In the genomic region with DNA sequence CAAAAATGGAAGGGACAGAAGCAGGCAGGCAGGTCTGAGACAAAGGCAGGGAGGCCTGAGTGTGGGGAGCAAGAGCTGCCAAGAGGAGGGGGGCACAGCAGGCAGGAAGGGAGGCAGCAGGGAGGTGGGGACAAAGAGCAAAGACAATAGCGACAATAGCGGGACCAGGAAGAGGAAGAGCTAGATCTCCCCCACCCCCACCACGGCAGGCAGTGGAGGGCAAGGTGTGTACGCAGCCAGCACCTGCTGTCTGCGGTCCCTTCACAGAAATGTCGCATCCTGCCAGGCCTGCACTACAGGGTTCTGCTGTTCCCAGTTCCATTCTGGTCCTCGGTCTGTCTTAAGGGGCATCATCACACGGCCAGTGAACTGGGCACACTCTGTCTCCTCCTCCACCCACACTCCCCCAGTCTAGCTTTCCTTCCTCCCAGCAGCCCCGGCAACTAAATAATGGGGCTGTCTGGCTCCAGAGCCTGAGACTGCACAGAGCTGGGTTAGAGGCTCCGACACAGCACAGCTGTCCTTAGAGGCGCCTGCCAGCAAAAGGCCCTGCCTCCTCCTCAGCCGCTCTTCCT, we compare ENCODE assay signal across 9 mouse cellular contexts. TPM values are rescaled to one million over a fixed set of nuclear protein-coding genes. Genes with fewer than 3 reads are reported as not detected.
A peak's percentile ranks its signal among the peaks of the same experiment; 100 is the strongest.
DNase-seq lines count a peak whose midpoint lies in the region; ATAC-seq lines count a peak whose summit lies in the region.
"Had no signal": no experiment of that assay in that cellular context is flagged by ENCODE, and none has a peak within 500 bp of the region (broad histone marks: within the 10 kb centered on the region; RNA-seq: fewer than 3 reads in every experiment).

No protein-coding gene starts in this region.

- DNase-seq in heart, postnatal 36 days: no peak
- no peak for DNase-seq in embryonic facial prominence, embryonic 14.5 days (ENCODE audit: low spot score)
- DNase-seq in intestine, embryonic 14.5 days (ENCODE audit: low spot score): peak; percentile 74
- DNase-seq in midbrain, embryonic 11.5 days (ENCODE audit: low spot score, missing footprints): peak; percentile 89
- peak; percentile 89 for DNase-seq in thymus, postnatal 0 days (ENCODE audit: low spot score)
- no peak for DNase-seq in right cerebral cortex, adult 18-20 months
- DNase-seq in cerebellum, adult 11-12 months: no peak

- intact Hi-C loops in heart, postnatal 36 days (cut with DNase I): no loop called here

- no peaks in the 10 kb centered on the region for H3K9me3 ChIP-seq in heart, embryonic 11.5 days (replicated peaks; ENCODE audit: control insufficient read depth, low read length)
- H3K9me3 ChIP-seq in embryonic facial prominence, embryonic 14.5 days (ENCODE audit: control insufficient read depth, low read length): no peaks in the 10 kb centered on the region
- H3K9me3 ChIP-seq in intestine, embryonic 14.5 days (ENCODE audit: control insufficient read depth, low read length): no peaks in the 10 kb centered on the region
- H3K9me3 ChIP-seq in midbrain, embryonic 11.5 days (ENCODE audit: control insufficient read depth, low read length): no peaks in the 10 kb centered on the region

- peak overlapping the region; percentile 57 for H3K27ac ChIP-seq in heart, embryonic 11.5 days (ENCODE audit: low read depth, low read length)
- peak overlapping the region; percentile 28; the same call in 1 of the 2 replicates for H3K27ac ChIP-seq in embryonic facial prominence, embryonic 14.5 days (replicated peaks; ENCODE audit: low read depth, low read length)
- H3K27ac ChIP-seq in intestine, embryonic 14.5 days (ENCODE audit: low read depth): peak overlapping the region; percentile 88
- peak overlapping the region; percentile 95 for H3K27ac ChIP-seq in midbrain, embryonic 11.5 days (ENCODE audit: low read depth, low read length)

- peaks cover 78% of the 10 kb centered on the region for H3K4me1 ChIP-seq in heart, embryonic 11.5 days (ENCODE audit: control insufficient read depth, insufficient read depth, low read length)
- peaks cover 11% of the 10 kb centered on the region for H3K4me1 ChIP-seq in embryonic facial prominence, embryonic 14.5 days (ENCODE audit: control insufficient read depth, insufficient read depth, low read length)
- H3K4me1 ChIP-seq in intestine, embryonic 14.5 days (replicated peaks; ENCODE audit: control insufficient read depth, insufficient read depth, low read length): peaks cover 51% of the 10 kb centered on the region
- H3K4me1 ChIP-seq in midbrain, embryonic 11.5 days (ENCODE audit: control insufficient read depth, insufficient read depth, low read length): peaks cover 45% of the 10 kb centered on the region

- H3K27me3 ChIP-seq in heart, embryonic 11.5 days (ENCODE audit: control insufficient read depth, insufficient read depth, low read length): no peaks in the 10 kb centered on the region; the same call in 1 of the 2 replicates
- H3K27me3 ChIP-seq in embryonic facial prominence, embryonic 14.5 days (replicated peaks; ENCODE audit: control insufficient read depth, insufficient read depth, low read length): peaks cover 18% of the 10 kb centered on the region
- no peaks in the 10 kb centered on the region for H3K27me3 ChIP-seq in intestine, embryonic 14.5 days (replicated peaks; ENCODE audit: control insufficient read depth, insufficient read depth, low read length)
- H3K27me3 ChIP-seq in midbrain, embryonic 11.5 days (ENCODE audit: control insufficient read depth, insufficient read depth, low read length): peaks cover 8% of the 10 kb centered on the region; the same call in 1 of the 2 replicates

- H3K9ac ChIP-seq in heart, embryonic 11.5 days (ENCODE audit: low read depth, low read length): peak overlapping the region; percentile 6
- no peak overlapping the region for H3K9ac ChIP-seq in embryonic facial prominence, embryonic 14.5 days (ENCODE audit: low read depth, low read length)
- no peak overlapping the region for H3K9ac ChIP-seq in intestine, embryonic 14.5 days (ENCODE audit: low read length)
- peak overlapping the region; percentile 54 for H3K9ac ChIP-seq in midbrain, embryonic 11.5 days (ENCODE audit: low read length)

- H3K36me3 ChIP-seq in heart, embryonic 11.5 days (ENCODE audit: control insufficient read depth, insufficient read depth, low read length): peaks cover 2% of the 10 kb centered on the region; the same call in 1 of the 2 replicates
- H3K36me3 ChIP-seq in embryonic facial prominence, embryonic 14.5 days (ENCODE audit: control insufficient read depth, insufficient read depth, low read length): no peaks in the 10 kb centered on the region
- 0 out of 2 replicates have a peak, but pooled peaks cover 7% of the 10 kb centered on the region for H3K36me3 ChIP-seq in intestine, embryonic 14.5 days (ENCODE audit: control insufficient read depth, insufficient read depth, low read length)
- H3K36me3 ChIP-seq in midbrain, embryonic 11.5 days (ENCODE audit: control insufficient read depth, insufficient read depth, low read length): no peaks in the 10 kb centered on the region

- ATAC-seq in heart, embryonic 11.5 days (replicated peaks; ENCODE audit: insufficient number of reproducible peaks, low FRiP score, low TSS enrichment): peak; percentile 9; the same call in 1 of the 2 replicates
- peak; percentile 42; the same call in 1 of the 2 replicates for ATAC-seq in embryonic facial prominence, embryonic 14.5 days (ENCODE audit: low read depth)
- peak; percentile 66 for ATAC-seq in intestine, embryonic 14.5 days (replicated peaks; ENCODE audit: low FRiP score, low TSS enrichment, low read depth)
- peak; percentile 52 for ATAC-seq in midbrain, embryonic 11.5 days (ENCODE audit: low FRiP score)

- WGBS in heart, embryonic 11.5 days (ENCODE audit: insufficient replicate concordance): 17% methylated on average over 12 of the region's 12 CpGs
- 20% methylated on average over 8 of the region's 12 CpGs for WGBS in embryonic facial prominence, embryonic 14.5 days
- 13% methylated on average over 10 of the region's 12 CpGs for WGBS in intestine, embryonic 14.5 days
- WGBS in midbrain, embryonic 11.5 days: 3% methylated on average over 12 of the region's 12 CpGs

- no peak overlapping the region for H3K4me3 ChIP-seq in heart, embryonic 11.5 days (ENCODE audit: low read depth, low read length)
- H3K4me3 ChIP-seq in embryonic facial prominence, embryonic 14.5 days (ENCODE audit: low read depth, low read length): no peak overlapping the region
- no peak overlapping the region for H3K4me3 ChIP-seq in intestine, embryonic 14.5 days (ENCODE audit: low read depth, low read length)
- H3K4me3 ChIP-seq in midbrain, embryonic 11.5 days (ENCODE audit: low read depth, low read length): no peak overlapping the region
- H3K4me3 ChIP-seq: erythroblast, embryonic 14.5 days had no signal

- peak overlapping the region; percentile 7 for H3K4me2 ChIP-seq in heart, embryonic 11.5 days
- H3K4me2 ChIP-seq in embryonic facial prominence, embryonic 14.5 days (ENCODE audit: low read depth, low read length): no peak overlapping the region
- peak overlapping the region; percentile 38 for H3K4me2 ChIP-seq in intestine, embryonic 14.5 days (ENCODE audit: low read length)
- peak overlapping the region; percentile 28 for H3K4me2 ChIP-seq in midbrain, embryonic 11.5 days

RNA-seq across cellular contexts. Expression of a gene that starts 6.8 kb away (rescaled TPM):
- polyA plus RNA-seq in heart, embryonic 11.5 days (2014; fragmentation: Nextera tagmentation; extraction: Ambion mirVana): 19.4 and 20.8 TPM in 2 replicates
- total RNA-seq in heart, postnatal 36 days (2021): 10 to 100 TPM; 56.3 to 72.6 TPM
- polyA plus RNA-seq in embryonic facial prominence, embryonic 14.5 days (2014; fragmentation: Nextera tagmentation; extraction: Ambion mirVana): 6.7 and 7.6 TPM in 2 replicates
- 9.0 and 11.2 TPM in 2 replicates for polyA plus RNA-seq in intestine, embryonic 14.5 days (2014; fragmentation: Nextera tagmentation; extraction: Ambion mirVana)
- polyA plus RNA-seq in midbrain, embryonic 11.5 days (2014; fragmentation: Nextera tagmentation; extraction: Ambion mirVana): 12.5 and 16.2 TPM in 2 replicates
- 5.3 and 7.2 TPM in 2 replicates for polyA plus RNA-seq in thymus, postnatal 0 days (2015; fragmentation: Nextera tagmentation; extraction: Ambion mirVana)
- polyA plus RNA-seq: erythroblast, embryonic 14.5 days had no signal

RNA-seq across cellular contexts. Expression of a gene that starts 20.0 kb away (rescaled TPM):
- polyA plus RNA-seq in heart, embryonic 11.5 days (2014; fragmentation: Nextera tagmentation; extraction: Ambion mirVana): 21.5 and 30.4 TPM in 2 replicates
- total RNA-seq in heart, postnatal 36 days (2021): 10 to 100 TPM; 23.7 to 26.2 TPM
- polyA plus RNA-seq in embryonic facial prominence, embryonic 14.5 days (2014; fragmentation: Nextera tagmentation; extraction: Ambion mirVana): 7.8 and 7.9 TPM in 2 replicates
- polyA plus RNA-seq in intestine, embryonic 14.5 days (2014; fragmentation: Nextera tagmentation; extraction: Ambion mirVana): 6.6 and 6.8 TPM in 2 replicates
- polyA plus RNA-seq in midbrain, embryonic 11.5 days (2014; fragmentation: Nextera tagmentation; extraction: Ambion mirVana): 4.9 and 5.5 TPM in 2 replicates
- polyA plus RNA-seq in thymus, postnatal 0 days (2015; fragmentation: Nextera tagmentation; extraction: Ambion mirVana): 1.5 and 1.7 TPM in 2 replicates

RNA-seq across cellular contexts. Expression of a gene that starts 47.4 kb away (rescaled TPM):
- 0.49 and 1.5 TPM in 2 replicates for polyA plus RNA-seq in heart, embryonic 11.5 days (2014; fragmentation: Nextera tagmentation; extraction: Ambion mirVana)
- total RNA-seq in heart, postnatal 36 days (2021): under 1 TPM; 0.27 to 0.75 TPM
- 0.75 and 0.81 TPM in 2 replicates for polyA plus RNA-seq in embryonic facial prominence, embryonic 14.5 days (2014; fragmentation: Nextera tagmentation; extraction: Ambion mirVana)
- polyA plus RNA-seq in intestine, embryonic 14.5 days (2014; fragmentation: Nextera tagmentation; extraction: Ambion mirVana): 0.66 and 1.0 TPM in 2 replicates
- 0.40 and 0.66 TPM in 2 replicates for polyA plus RNA-seq in midbrain, embryonic 11.5 days (2014; fragmentation: Nextera tagmentation; extraction: Ambion mirVana)
- 2.0 and 3.0 TPM in 2 replicates for polyA plus RNA-seq in thymus, postnatal 0 days (2015; fragmentation: Nextera tagmentation; extraction: Ambion mirVana)

RNA-seq across cellular contexts. Expression of a gene that starts 48.9 kb away (rescaled TPM):
- polyA plus RNA-seq in heart, embryonic 11.5 days (2014; fragmentation: Nextera tagmentation; extraction: Ambion mirVana): 44.6 and 53.1 TPM in 2 replicates
- 10 to 100 TPM; 83.7 to 84.9 TPM for total RNA-seq in heart, postnatal 36 days (2021)
- 35.6 and 42.0 TPM in 2 replicates for polyA plus RNA-seq in embryonic facial prominence, embryonic 14.5 days (2014; fragmentation: Nextera tagmentation; extraction: Ambion mirVana)
- polyA plus RNA-seq in intestine, embryonic 14.5 days (2014; fragmentation: Nextera tagmentation; extraction: Ambion mirVana): 56.4 and 64.0 TPM in 2 replicates
- 32.5 and 34.1 TPM in 2 replicates for polyA plus RNA-seq in midbrain, embryonic 11.5 days (2014; fragmentation: Nextera tagmentation; extraction: Ambion mirVana)
- polyA plus RNA-seq in thymus, postnatal 0 days (2015; fragmentation: Nextera tagmentation; extraction: Ambion mirVana): 32.6 and 33.9 TPM in 2 replicates

Comparison
In these comparisons a context has a peak if more than half of its experiments do, and no peak if none do; other contexts are left out.
1. ATAC-seq: peak in every context shown above with its lines; median percentile 66 in intestine, embryonic 14.5 days; 52 in midbrain, embryonic 11.5 days; 42 in embryonic facial prominence, embryonic 14.5 days; 9 in heart, embryonic 11.5 days.
2. H3K27ac ChIP-seq: peak in every context shown above with its lines; median percentile 95 in midbrain, embryonic 11.5 days; 88 in intestine, embryonic 14.5 days; 57 in heart, embryonic 11.5 days; 28 in embryonic facial prominence, embryonic 14.5 days.
3. H3K9ac ChIP-seq: peak in heart, embryonic 11.5 days (single experiment) and midbrain, embryonic 11.5 days (single experiment); none in embryonic facial prominence, embryonic 14.5 days (single experiment) and intestine, embryonic 14.5 days (single experiment).
4. DNase-seq: peak in intestine, embryonic 14.5 days (single experiment), midbrain, embryonic 11.5 days (single experiment) and thymus, postnatal 0 days (single experiment); none in heart, postnatal 36 days (0 of 2), embryonic facial prominence, embryonic 14.5 days (single experiment), right cerebral cortex, adult 18-20 months (single experiment) and cerebellum, adult 11-12 months (single experiment).